Mouse (Mus musculus) kidney, adult 2 months (tissue): Measurements from ENCODE around the gene Anapc7. TPM values are rescaled to one million over a fixed set of nuclear protein-coding genes. Genes with fewer than 3 reads are reported as not detected.

Source experiments
- DNase-seq: peaks from one replicate; pipeline ENCODE4 v3.0.0; 2021
- H3K27ac ChIP-seq: fragments of 200-500 bp; 2 replicates; pipeline ENCODE4 v1.5.1; 2012; ENCODE audit warnings: low read depth, low read length, control low read depth, inconsistent platforms; ENCODE audit not compliant: insufficient read depth
- H3K27me3 ChIP-seq: fragments of 200-500 bp; replicated peaks from 2 replicates; pipeline ENCODE4 v1.6.1; 2012; ENCODE audit warnings: mild to moderate bottlenecking, moderate library complexity, low read length, inconsistent platforms; ENCODE audit not compliant: control insufficient read depth, insufficient read depth
- H3K36me3 ChIP-seq: fragments of 200-500 bp; 2 replicates; pipeline ENCODE4 v1.6.1; 2012; ENCODE audit warnings: mild to moderate bottlenecking, moderate library complexity, low read length, inconsistent platforms; ENCODE audit not compliant: control insufficient read depth, insufficient read depth
- H3K4me1 ChIP-seq: fragments of 200-500 bp; 2 replicates; pipeline ENCODE4 v1.6.1; 2011; ENCODE audit warnings: low read length; ENCODE audit not compliant: control insufficient read depth, insufficient read depth
- H3K4me3 ChIP-seq: fragments of 200-500 bp; 2 replicates; pipeline ENCODE4 v1.5.1; 2011; ENCODE audit warnings: mild to moderate bottlenecking, low read depth, low read length, control low read depth; ENCODE audit not compliant: insufficient read depth
- CTCF ChIP-seq: fragments of 200-500 bp; conservative IDR thresholded peaks from 2 replicates; pipeline ENCODE4 v1.5.1; 2011; ENCODE audit warnings: low read depth, mild to moderate bottlenecking, control low read depth, low read length, moderate library complexity, mixed read lengths; ENCODE audit not compliant: insufficient read depth, insufficient read length
- POLR2A ChIP-seq: fragments of 200-500 bp; IDR thresholded peaks from one replicate; pipeline ENCODE4 v1.6.1; 2011; ENCODE audit warnings: low read depth, low read length, control low read depth
- WGBS: fragments of 180-500 bp; shearing (Covaris S2); methylation state at CpG from one replicate; pipeline ENCODE4 v1.1.7; 2018; 5-methylcytosine and 5-hydroxymethylcytosine counted together
- polyA plus RNA-seq: library from polyadenylated mRNA; depleted of rRNA; stranded (reverse); fragments of >200 nt; gene quantifications from 2 replicates; pipeline ENCODE4 v1.2.3, GENCODE M21; 2012

Anapc7 gene
- polyA plus RNA-seq, 1 experiment, result 33.5 TPM

GRCm38 (mm10) chr5:122439400-122440094 lies 18.1 kb downstream of the Anapc7 start:
- peak; percentile 71 for DNase-seq
- Histone ChIP-seq H3K27me3 (no peaks in the 10 kb centered on the region), H3K4me3 (no peak overlapping the region), H3K27ac (peak overlapping the region; percentile 77), H3K36me3 (peaks cover 4% of the 10 kb centered on the region), H3K4me1 (no peaks in the 10 kb centered on the region)
- WGBS, result 70% methylated on average over 19 of the region's 19 CpGs
- TF ChIP-seq CTCF (no peak), POLR2A (no peak)

GRCm38 (mm10) chr5:122440095-122440630 lies 18.7 kb downstream of the Anapc7 start:
- H3K27ac ChIP-seq, result peak overlapping the region; percentile 77
- no peaks in the 10 kb centered on the region for H3K4me1 ChIP-seq
- H3K27me3 ChIP-seq, result no peaks in the 10 kb centered on the region
- DNase-seq, result peak; percentile 44
- 78% methylated on average over 12 of the region's 12 CpGs for WGBS
- peaks cover 4% of the 10 kb centered on the region for H3K36me3 ChIP-seq
- TF ChIP-seq CTCF (no peak), POLR2A (no peak)
- H3K4me3 ChIP-seq, result no peak overlapping the region

- Histone ChIP-seq H3K4me3 (no peak overlapping the region), H3K36me3 (no peaks in the 10 kb centered on the region), H3K27ac (no peak overlapping the region), H3K27me3 (no peaks in the 10 kb centered on the region), H3K4me1 (no peaks in the 10 kb centered on the region)
- no peak for TF ChIP-seq POLR2A
- TF ChIP-seq CTCF, result no peak
- WGBS, result 92% methylated on average over 10 of the region's 10 CpGs
- DNase-seq, result no peak
Observed at GRCm38 (mm10) chr5:122444492-122444891, 23.0 kb downstream of the Anapc7 start.

GRCm38 (mm10) chr5:122445051-122445610 lies 23.6 kb downstream of the Anapc7 start:
- 81% methylated on average over 11 of the region's 11 CpGs for WGBS
- H3K27me3 ChIP-seq, result no peaks in the 10 kb centered on the region
- H3K4me3 ChIP-seq, result no peak overlapping the region
- no peak for DNase-seq
- no peak overlapping the region for H3K27ac ChIP-seq
- no peak for TF ChIP-seq POLR2A
- no peak for TF ChIP-seq CTCF
- H3K4me1 ChIP-seq, result no peaks in the 10 kb centered on the region
- no peaks in the 10 kb centered on the region for H3K36me3 ChIP-seq

- 76% methylated on average over 8 of the region's 8 CpGs for WGBS
- DNase-seq, result no peak
- H3K27me3 ChIP-seq, result no peaks in the 10 kb centered on the region
- no peaks in the 10 kb centered on the region for H3K36me3 ChIP-seq
- no peak for TF ChIP-seq POLR2A
- TF ChIP-seq CTCF, result no peak
- H3K27ac ChIP-seq, result no peak overlapping the region
- H3K4me1 ChIP-seq, result peaks cover 2% of the 10 kb centered on the region; the same call in 1 of the 2 replicates
- no peak overlapping the region for H3K4me3 ChIP-seq
Observed at GRCm38 (mm10) chr5:122447857-122448256, 26.4 kb downstream of the Anapc7 start.

GRCm38 (mm10) chr5:122448869-122449268 lies 27.4 kb downstream of the Anapc7 start:
- no peaks in the 10 kb centered on the region for H3K36me3 ChIP-seq
- H3K27ac ChIP-seq, result no peak overlapping the region
- WGBS, result 84% methylated on average over 5 of the region's 5 CpGs
- H3K4me1 ChIP-seq, result peaks cover 2% of the 10 kb centered on the region; the same call in 1 of the 2 replicates
- no peak overlapping the region for H3K4me3 ChIP-seq
- H3K27me3 ChIP-seq, result no peaks in the 10 kb centered on the region
- no peak for DNase-seq
- TF ChIP-seq CTCF, result no peak; the same call in 1 of the 2 replicates
- no peak for TF ChIP-seq POLR2A

- H3K27me3 ChIP-seq, result no peaks in the 10 kb centered on the region
- peaks cover 2% of the 10 kb centered on the region; the same call in 1 of the 2 replicates for H3K4me1 ChIP-seq
- DNase-seq, result no peak
- 51% methylated on average over 7 of the region's 7 CpGs for WGBS
- TF ChIP-seq POLR2A, result no peak
- H3K27ac ChIP-seq, result no peak overlapping the region
- peaks cover 2% of the 10 kb centered on the region; the same call in 1 of the 2 replicates for H3K36me3 ChIP-seq
- H3K4me3 ChIP-seq, result no peak overlapping the region
Observed at GRCm38 (mm10) chr5:122449946-122450345, 28.5 kb downstream of the Anapc7 start.
